Mouse (Mus musculus) bone marrow macrophage, adult 2 months (primary cell): ENCODE results near the gene Mydgf. TPM values are rescaled to one million over a fixed set of nuclear protein-coding genes. Genes with fewer than 3 reads are reported as not detected.

Experiments used
- H3K27ac ChIP-seq: 2 replicates; pipeline ENCODE4 v1.5.1; 2012; ENCODE audit warnings: low read depth, low read length; ENCODE audit not compliant: insufficient read depth
- H3K4me1 ChIP-seq: 2 replicates; pipeline ENCODE4 v1.6.1; 2012; ENCODE audit warnings: low read length; ENCODE audit not compliant: control insufficient read depth, insufficient read depth
- H3K4me3 ChIP-seq: 2 replicates; pipeline ENCODE4 v1.5.1; 2012; ENCODE audit warnings: mild to moderate bottlenecking, low read length, moderate library complexity; ENCODE audit not compliant: insufficient read depth
- CTCF ChIP-seq: IDR thresholded peaks from 2 replicates; pipeline ENCODE4 v1.5.1; 2012; ENCODE audit warnings: low read depth, mild to moderate bottlenecking, low read length, moderate library complexity
- POLR2A ChIP-seq: IDR thresholded peaks from 2 replicates; pipeline ENCODE4 v1.6.1; 2012; ENCODE audit warnings: mild to moderate bottlenecking, low read depth, low read length, borderline replicate concordance
- polyA plus RNA-seq: library from polyadenylated mRNA; stranded (reverse); fragments of >200 nt; gene quantifications from 2 replicates; pipeline ENCODE4 v1.2.4, GENCODE M21; 2012; ENCODE audit not compliant: missing spikeins, insufficient read depth, insufficient read length

Mydgf gene
- polyA plus RNA-seq, 1 experiment, result 35.2 TPM

GRCm38 (mm10) chr17:56147420-56147819 lies 36.3 kb downstream of the Mydgf start:
- H3K27ac ChIP-seq, result no peak overlapping the region
- no peak overlapping the region for H3K4me3 ChIP-seq
- H3K4me1 ChIP-seq, result no peaks in the 10 kb centered on the region
- TF ChIP-seq CTCF (no peak), POLR2A (no peak)

- Histone ChIP-seq H3K27ac (no peak overlapping the region), H3K4me1 (no peaks in the 10 kb centered on the region), H3K4me3 (no peak overlapping the region)
- TF ChIP-seq POLR2A (no peak), CTCF (no peak)
Measured at GRCm38 (mm10) chr17:56146131-56146530, 37.6 kb downstream of the Mydgf start.

- no peak overlapping the region for H3K4me3 ChIP-seq
- no peak overlapping the region for H3K27ac ChIP-seq
- TF ChIP-seq POLR2A (no peak), CTCF (no peak)
- H3K4me1 ChIP-seq, result no peaks in the 10 kb centered on the region
Measured at GRCm38 (mm10) chr17:56144546-56144945, 39.2 kb downstream of the Mydgf start.

GRCm38 (mm10) chr17:56141702-56142605 lies 41.8 kb downstream of the Mydgf start:
- H3K4me1 ChIP-seq, result no peaks in the 10 kb centered on the region
- no peak for TF ChIP-seq CTCF

GRCm38 (mm10) chr17:56139858-56140595 lies 43.7 kb downstream of the Mydgf start, which contains the start of gene Sema6b:
Gene Sema6b, minus strand, starts transcription at chr17:56140343.
- H3K4me1 ChIP-seq, result 0 out of 2 replicates have a peak, but pooled peaks cover 2% of the 10 kb centered on the region
- H3K27ac ChIP-seq, result no peak within 1 kb of the TSS
- peak within 1 kb of the TSS; percentile 55 for H3K4me3 ChIP-seq
- TF ChIP-seq POLR2A (no peak), CTCF (no peak)

More at GRCm38 (mm10) chr17:56141702-56142605, 41.8 kb downstream of the Mydgf start:
- no peak overlapping the region for H3K4me3 ChIP-seq
- no peak overlapping the region for H3K27ac ChIP-seq

- no peak for TF ChIP-seq CTCF
- no peak for TF ChIP-seq POLR2A
- Histone ChIP-seq H3K4me3 (peak overlapping the region; percentile 55), H3K4me1 (0 out of 2 replicates have a peak, but pooled peaks cover 2% of the 10 kb centered on the region), H3K27ac (no peak overlapping the region)
Measured at GRCm38 (mm10) chr17:56139355-56139754, 44.4 kb downstream of the Mydgf start.

GRCm38 (mm10) chr17:56137839-56138613 lies 45.7 kb downstream of the Mydgf start:
- TF ChIP-seq CTCF, result no peak
- TF ChIP-seq POLR2A, result no peak
- Histone ChIP-seq H3K4me3 (no peak overlapping the region), H3K27ac (no peak overlapping the region), H3K4me1 (0 out of 2 replicates have a peak, but pooled peaks cover 2% of the 10 kb centered on the region)

GRCm38 (mm10) chr17:56136558-56136957 lies 47.2 kb downstream of the Mydgf start:
- Histone ChIP-seq H3K4me3 (no peak overlapping the region), H3K27ac (no peak overlapping the region), H3K4me1 (0 out of 2 replicates have a peak, but pooled peaks cover 2% of the 10 kb centered on the region)
- TF ChIP-seq POLR2A (no peak), CTCF (no peak)

GRCm38 (mm10) chr17:56134463-56134971 lies 49.2 kb downstream of the Mydgf start:
- Histone ChIP-seq H3K27ac (peak overlapping the region; percentile 56), H3K4me3 (peak overlapping the region; percentile 58), H3K4me1 (0 out of 2 replicates have a peak, but pooled peaks cover 2% of the 10 kb centered on the region)
- TF ChIP-seq CTCF, result peak; percentile 93
- no peak for TF ChIP-seq POLR2A
